Mouse (Mus musculus) thymus, adult 2 months (tissue): ENCODE results near the gene Grasp. TPM values are rescaled to one million over a fixed set of nuclear protein-coding genes. Genes with fewer than 3 reads are reported as not detected.

Experiments
- DNase-seq: peaks from one replicate; pipeline ENCODE4 v3.0.0; 2021
- H3K27ac ChIP-seq: fragments of 200-500 bp; 2 replicates; pipeline ENCODE4 v1.5.1; 2012; ENCODE audit warnings: low read length, control low read depth; ENCODE audit not compliant: control insufficient read depth, insufficient read depth
- H3K27me3 ChIP-seq: fragments of 200-500 bp; 2 replicates; pipeline ENCODE4 v1.6.1; 2012; ENCODE audit warnings: mild to moderate bottlenecking, low read length, moderate library complexity, mixed read lengths; ENCODE audit not compliant: control insufficient read depth, insufficient read depth
- H3K36me3 ChIP-seq: fragments of 200-500 bp; 2 replicates; pipeline ENCODE4 v1.6.1; 2012; ENCODE audit warnings: mild to moderate bottlenecking, low read length, moderate library complexity; ENCODE audit not compliant: control insufficient read depth, insufficient read depth
- H3K4me1 ChIP-seq: fragments of 200-500 bp; replicated peaks from 2 replicates; pipeline ENCODE4 v1.6.1; 2012; ENCODE audit warnings: low read length; ENCODE audit not compliant: control insufficient read depth, insufficient read depth
- H3K4me3 ChIP-seq: fragments of 200-500 bp; 2 replicates; pipeline ENCODE4 v1.5.1; 2012; ENCODE audit warnings: mild to moderate bottlenecking, low read length, control low read depth, moderate library complexity; ENCODE audit not compliant: control insufficient read depth, insufficient read depth
- CTCF ChIP-seq: fragments of 200-500 bp; IDR thresholded peaks from 2 replicates; pipeline ENCODE4 v1.5.1; 2012; ENCODE audit warnings: mild to moderate bottlenecking, control low read depth, low read length, moderate library complexity, borderline replicate concordance; ENCODE audit not compliant: control insufficient read depth, poor library complexity, insufficient read depth; ENCODE audit errors: extremely low read depth
- POLR2A ChIP-seq: fragments of 200-500 bp; IDR thresholded peaks from 2 replicates; pipeline ENCODE4 v1.6.1; 2012; ENCODE audit warnings: mild to moderate bottlenecking, low read length, control low read depth, moderate library complexity; ENCODE audit not compliant: control insufficient read depth, poor library complexity, insufficient read depth; ENCODE audit errors: extremely low read depth
- WGBS: fragments of 180-500 bp; shearing (Covaris S2); methylation state at CpG from one replicate; pipeline ENCODE4 v1.1.7; 2018; 5-methylcytosine and 5-hydroxymethylcytosine counted together
- polyA plus RNA-seq: library from polyadenylated mRNA; depleted of rRNA; stranded (reverse); fragments of >200 nt; gene quantifications from 2 replicates; pipeline ENCODE4 v1.2.3, GENCODE M21; 2012

Gene Grasp
- polyA plus RNA-seq, 1 experiment, result 10.2 TPM

GRCm38 (mm10) chr15:101250220-101250800, 26.3 kb downstream of the Grasp start:
- no peaks in the 10 kb centered on the region for H3K36me3 ChIP-seq
- no peaks in the 10 kb centered on the region for H3K27me3 ChIP-seq
- peaks cover 47% of the 10 kb centered on the region for H3K4me1 ChIP-seq
- WGBS, result 39% methylated on average over 9 of the region's 9 CpGs
- no peak overlapping the region for H3K4me3 ChIP-seq
- TF ChIP-seq POLR2A (no peak), CTCF (no peak)
- no peak for DNase-seq
- H3K27ac ChIP-seq, result peak overlapping the region; percentile 8

- WGBS, result over 99% methylated on average over 5 of the region's 5 CpGs
These were observed 27.9 kb downstream of the Grasp start for GRCm38 (mm10) chr15:101251930-101252329.

GRCm38 (mm10) chr15:101252614-101253013, 28.6 kb downstream of the Grasp start:
- Histone ChIP-seq H3K36me3 (no peaks in the 10 kb centered on the region), H3K4me1 (peaks cover 56% of the 10 kb centered on the region), H3K27ac (no peak overlapping the region), H3K4me3 (no peak overlapping the region), H3K27me3 (no peaks in the 10 kb centered on the region)
- TF ChIP-seq POLR2A (no peak), CTCF (no peak)
- 61% methylated on average over 6 of the region's 6 CpGs for WGBS
- DNase-seq, result no peak

More at GRCm38 (mm10) chr15:101251930-101252329, 27.9 kb downstream of the Grasp start:
- no peak for DNase-seq
- Histone ChIP-seq H3K4me3 (no peak overlapping the region), H3K4me1 (peaks cover 56% of the 10 kb centered on the region), H3K27me3 (no peaks in the 10 kb centered on the region), H3K36me3 (no peaks in the 10 kb centered on the region), H3K27ac (no peak overlapping the region)
- TF ChIP-seq POLR2A (no peak), CTCF (no peak)

GRCm38 (mm10) chr15:101253563-101253885, 29.5 kb downstream of the Grasp start:
- no peak for TF ChIP-seq CTCF
- TF ChIP-seq POLR2A, result no peak
- WGBS, result 37% methylated on average over 3 of the region's 3 CpGs
- Histone ChIP-seq H3K4me3 (peak overlapping the region; percentile 41), H3K27ac (peak overlapping the region; percentile 5; the same call in 1 of the 2 replicates), H3K4me1 (peaks cover 59% of the 10 kb centered on the region), H3K36me3 (no peaks in the 10 kb centered on the region), H3K27me3 (no peaks in the 10 kb centered on the region)
- no peak for DNase-seq

GRCm38 (mm10) chr15:101253886-101254795, 30.2 kb downstream of the Grasp start, which contains the start of gene Nr4a1:
TSS of gene Nr4a1 (plus strand) at chr15:101254269.
- H3K27me3 ChIP-seq, result no peaks in the 10 kb centered on the region
- peak within 1 kb of the TSS; percentile 41 for H3K4me3 ChIP-seq
- DNase-seq, result peak; percentile 72
- no peaks in the 10 kb centered on the region for H3K36me3 ChIP-seq
- TF ChIP-seq POLR2A, result no peak
- no peak; the same call in 1 of the 2 replicates for TF ChIP-seq CTCF
- H3K27ac ChIP-seq, result peak within 1 kb of the TSS; percentile 7; the same call in 1 of the 2 replicates
- 6% methylated on average over 78 of the region's 82 CpGs for WGBS
- peaks cover 65% of the 10 kb centered on the region for H3K4me1 ChIP-seq

GRCm38 (mm10) chr15:101255842-101256462, 32.0 kb downstream of the Grasp start:
- Histone ChIP-seq H3K27me3 (no peaks in the 10 kb centered on the region), H3K4me3 (no peak overlapping the region), H3K36me3 (no peaks in the 10 kb centered on the region), H3K27ac (peak overlapping the region; percentile 25; the same call in 1 of the 2 replicates), H3K4me1 (peaks cover 73% of the 10 kb centered on the region)
- no peak for DNase-seq
- no peak for TF ChIP-seq CTCF
- no peak for TF ChIP-seq POLR2A
- 24% methylated on average over 7 of the region's 7 CpGs for WGBS
